Mouse (Mus musculus) liver, postnatal 0 days (tissue): ENCODE results near the gene Nos2.

Source experiments
- CTCF ChIP-seq: sonication (generic); IDR thresholded peaks from 2 replicates; pipeline ENCODE4 v1.5.1; 2016; ENCODE audit warnings: antibody characterized with exemption, low read depth
- EP300 ChIP-seq: IDR thresholded peaks from 2 replicates; pipeline ENCODE4 v1.6.1; 2016; ENCODE audit warnings: antibody characterized with exemption, low read depth, mild to moderate bottlenecking

- TF ChIP-seq CTCF (no peak), EP300 (no peak)
Measured at GRCm38 (mm10) chr11:78920411-78920939, at the start of gene Nos2.
